Mouse (Mus musculus) bone marrow macrophage, adult 2 months (primary cell): Measurements from ENCODE around the gene Prodh2.

Experiments used
- CTCF ChIP-seq: IDR thresholded peaks from 2 replicates; pipeline ENCODE4 v1.5.1; 2012; ENCODE audit warnings: low read depth, mild to moderate bottlenecking, low read length, moderate library complexity
- POLR2A ChIP-seq: IDR thresholded peaks from 2 replicates; pipeline ENCODE4 v1.6.1; 2012; ENCODE audit warnings: mild to moderate bottlenecking, low read depth, low read length, borderline replicate concordance

GRCm38 (mm10) chr7:30560296-30560695, 66.9 kb downstream of the Prodh2 start:
- TF ChIP-seq CTCF: no peak
- TF ChIP-seq POLR2A: no peak
